Mouse (Mus musculus) limb, embryonic 13.5 days (tissue): ENCODE results near the gene Gimap4. TPM values are rescaled to one million over a fixed set of nuclear protein-coding genes. Genes with fewer than 3 reads are reported as not detected.
"Not testable (repeated sequence)": the region's sequence is repeated elsewhere in the genome, so short reads cannot be mapped to it uniquely, and the experiment has no call there.

Experiments
- ATAC-seq: fragments of 200-750 bp; cut with Nextera tagmentation; 2 replicates; pipeline ENCODE4 v1.8.0; 2017; ENCODE audit warnings: low read depth, moderate number of reproducible peaks, moderate TSS enrichment; ENCODE audit not compliant: low FRiP score
- H3K27ac ChIP-seq: fragments of 300-500 bp; sonication (generic); 2 replicates; pipeline ENCODE4 v1.5.1; 2015; ENCODE audit warnings: inconsistent platforms, mild to moderate bottlenecking, moderate library complexity
- H3K27me3 ChIP-seq: fragments of 300-500 bp; sonication (generic); 2 replicates; pipeline ENCODE4 v1.6.1; 2015; ENCODE audit warnings: mild to moderate bottlenecking, inconsistent platforms
- H3K36me3 ChIP-seq: fragments of 300-500 bp; sonication (generic); 2 replicates; pipeline ENCODE4 v1.6.1; 2015; ENCODE audit warnings: inconsistent platforms, mild to moderate bottlenecking, moderate library complexity
- H3K4me1 ChIP-seq: fragments of 300-500 bp; sonication (generic); 2 replicates; pipeline ENCODE4 v1.6.1; 2015; ENCODE audit warnings: inconsistent platforms
- H3K4me2 ChIP-seq: fragments of 300-500 bp; sonication (generic); replicated peaks from 2 replicates; pipeline ENCODE4 v1.6.1; 2015; ENCODE audit warnings: inconsistent platforms, mild to moderate bottlenecking, moderate library complexity
- H3K4me3 ChIP-seq: fragments of 300-500 bp; sonication (generic); 2 replicates; pipeline ENCODE4 v1.5.1; 2015; ENCODE audit warnings: moderate library complexity, mild to moderate bottlenecking, inconsistent platforms
- H3K9ac ChIP-seq: fragments of 300-500 bp; sonication (generic); 2 replicates; pipeline ENCODE4 v1.6.1; 2015; ENCODE audit warnings: mild to moderate bottlenecking, inconsistent platforms
- H3K9me3 ChIP-seq: fragments of 300-500 bp; sonication (generic); 2 replicates; pipeline ENCODE4 v1.6.1; 2016; ENCODE audit warnings: inconsistent platforms
- WGBS: fragments of 180-500 bp; shearing (Covaris S2); methylation state at CpG from one replicate; pipeline ENCODE4 v1.1.7; 2015; 5-methylcytosine and 5-hydroxymethylcytosine counted together
- polyA plus RNA-seq: library from polyadenylated mRNA; unstranded; fragments of >200 nt; fragmentation: Nextera tagmentation; extraction: Ambion mirVana; gene quantifications from 2 replicates; pipeline ENCODE4 v1.2.1, GENCODE M21; 2015

The Gimap4 gene
- polyA plus RNA-seq, 1 experiment from 2014 or later, result 12.5 TPM

GRCm38 (mm10) chr6:48677492-48678345 lies 6.6 kb upstream of the Gimap4 start:
- WGBS, result 85% methylated on average over 17 of the region's 17 CpGs
- no peak overlapping the region for H3K4me3 ChIP-seq
- H3K9ac ChIP-seq, result no peak overlapping the region
- no peak overlapping the region for H3K27ac ChIP-seq
- H3K27me3 ChIP-seq, result no peaks in the 10 kb centered on the region
- no peak for ATAC-seq
- H3K4me1 ChIP-seq, result no peaks in the 10 kb centered on the region
- H3K4me2 ChIP-seq, result no peak overlapping the region
- H3K9me3 ChIP-seq, result no peaks in the 10 kb centered on the region
- no peaks in the 10 kb centered on the region for H3K36me3 ChIP-seq

DNA sequence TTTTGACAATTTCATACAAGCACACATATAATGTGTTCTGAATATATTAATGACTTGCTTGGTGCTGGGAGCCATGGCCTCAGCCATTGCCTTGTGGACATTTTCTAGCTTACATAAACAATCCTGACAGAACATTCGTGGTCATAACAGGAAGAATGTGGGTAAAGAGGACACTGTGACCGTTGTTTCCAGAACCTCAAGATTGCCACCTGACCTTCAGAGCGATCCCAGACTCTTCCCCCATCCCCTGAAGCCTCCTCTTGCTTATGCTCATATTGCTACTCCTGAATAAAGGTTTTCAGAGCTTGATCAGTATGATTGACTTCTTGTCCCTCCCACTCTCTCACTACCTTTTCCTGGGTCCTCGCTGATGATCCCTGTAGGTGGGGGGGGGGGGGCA lies 6.0 kb upstream of the Gimap4 start:
- Histone ChIP-seq H3K4me1 (no peaks in the 10 kb centered on the region), H3K27me3 (no peaks in the 10 kb centered on the region), H3K4me3 (no peak overlapping the region), H3K27ac (no peak overlapping the region), H3K36me3 (no peaks in the 10 kb centered on the region), H3K4me2 (no peak overlapping the region), H3K9ac (no peak overlapping the region), H3K9me3 (no peaks in the 10 kb centered on the region)
- 81% methylated on average over 4 of the region's 4 CpGs for WGBS
- no peak for ATAC-seq

- no peak overlapping the region for H3K4me3 ChIP-seq
- H3K27me3 ChIP-seq, result no peaks in the 10 kb centered on the region
- H3K4me2 ChIP-seq, result no peak overlapping the region
- no peak for ATAC-seq
- no peaks in the 10 kb centered on the region for H3K4me1 ChIP-seq
- H3K9ac ChIP-seq, result no peak overlapping the region
- no peaks in the 10 kb centered on the region for H3K9me3 ChIP-seq
- WGBS, result 73% methylated on average over 6 of the region's 6 CpGs
- no peaks in the 10 kb centered on the region for H3K36me3 ChIP-seq
- H3K27ac ChIP-seq, result no peak overlapping the region
Measured at GRCm38 (mm10) chr6:48679701-48680100, 4.6 kb upstream of the Gimap4 start.

GRCm38 (mm10) chr6:48680421-48680820 lies 3.9 kb upstream of the Gimap4 start:
- Histone ChIP-seq H3K9ac (no peak overlapping the region), H3K27ac (no peak overlapping the region), H3K4me1 (no peaks in the 10 kb centered on the region), H3K4me3 (no peak overlapping the region), H3K9me3 (no peaks in the 10 kb centered on the region), H3K27me3 (no peaks in the 10 kb centered on the region), H3K4me2 (no peak overlapping the region), H3K36me3 (no peaks in the 10 kb centered on the region)
- WGBS, result 74% methylated on average over 5 of the region's 5 CpGs
- no peak for ATAC-seq

DNA sequence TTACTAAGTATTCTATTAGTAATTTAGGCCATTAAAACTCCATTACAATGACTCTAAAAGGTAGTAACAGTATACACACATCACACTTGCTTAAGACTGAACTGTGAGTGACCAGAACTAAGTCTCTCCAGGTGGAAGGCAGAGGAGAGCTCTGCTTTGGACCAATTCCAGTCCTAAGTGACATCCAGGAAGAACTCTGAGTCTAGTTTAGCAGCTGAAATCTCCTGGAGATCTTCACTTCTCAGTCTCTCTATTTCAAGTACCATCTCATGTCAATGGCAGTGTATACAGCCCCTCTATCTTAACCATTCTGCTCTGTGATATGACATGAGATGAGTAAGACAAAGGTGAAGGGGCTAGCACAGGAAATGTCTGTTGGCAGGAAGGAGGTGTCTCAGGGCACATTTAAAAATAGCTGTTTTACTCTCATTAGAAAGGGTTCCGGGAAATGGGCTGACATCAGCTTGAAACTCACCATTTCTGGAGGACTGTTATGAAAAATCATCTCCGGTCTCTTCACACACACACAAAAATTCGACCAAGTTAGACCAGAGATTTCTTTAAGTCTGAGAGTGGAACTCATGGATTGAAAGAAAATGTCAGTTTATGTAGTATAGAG lies 2.8 kb upstream of the Gimap4 start:
- no peaks in the 10 kb centered on the region for H3K9me3 ChIP-seq
- no peaks in the 10 kb centered on the region for H3K4me1 ChIP-seq
- H3K27me3 ChIP-seq, result no peaks in the 10 kb centered on the region
- no peak overlapping the region for H3K4me2 ChIP-seq
- no peak for ATAC-seq
- H3K4me3 ChIP-seq, result no peak overlapping the region
- 76% methylated on average over 3 of the region's 3 CpGs for WGBS
- H3K9ac ChIP-seq, result no peak overlapping the region
- H3K27ac ChIP-seq, result no peak overlapping the region
- H3K36me3 ChIP-seq, result no peaks in the 10 kb centered on the region

DNA sequence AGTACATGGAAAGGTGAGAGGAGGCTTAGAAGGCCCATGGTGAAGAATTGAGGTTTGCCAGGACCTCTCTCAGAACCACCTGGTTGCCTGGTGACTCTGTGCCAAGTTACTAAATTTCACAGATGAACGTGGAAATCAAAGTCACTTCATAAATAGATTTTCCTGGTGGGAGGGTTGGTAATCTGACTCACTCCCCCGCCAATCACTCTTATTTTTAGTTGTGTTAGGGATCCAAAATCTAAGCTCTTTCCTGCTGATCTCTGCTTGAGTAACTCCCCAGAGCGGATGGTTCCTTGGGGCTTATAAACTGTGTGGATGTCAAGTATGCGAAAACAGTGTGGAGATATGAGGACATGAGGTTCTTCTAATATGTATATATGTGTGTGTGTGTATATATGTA lies 2.1 kb upstream of the Gimap4 start:
- Histone ChIP-seq H3K4me2 (no peak overlapping the region), H3K27me3 (no peaks in the 10 kb centered on the region), H3K36me3 (no peaks in the 10 kb centered on the region), H3K9me3 (no peaks in the 10 kb centered on the region), H3K4me1 (no peaks in the 10 kb centered on the region), H3K4me3 (no peak overlapping the region), H3K9ac (no peak overlapping the region), H3K27ac (no peak overlapping the region)
- 86% methylated on average over 4 of the region's 4 CpGs for WGBS
- ATAC-seq, result no peak

GRCm38 (mm10) chr6:48683263-48683821 lies 1.0 kb upstream of the Gimap4 start:
- WGBS, result 90% methylated on average over 4 of the region's 4 CpGs
- not testable (repeated sequence) for H3K36me3 ChIP-seq, H3K9ac ChIP-seq, H3K27me3 ChIP-seq, H3K4me2 ChIP-seq, H3K27ac ChIP-seq, H3K4me3 ChIP-seq, H3K9me3 ChIP-seq, ATAC-seq, H3K4me1 ChIP-seq

DNA sequence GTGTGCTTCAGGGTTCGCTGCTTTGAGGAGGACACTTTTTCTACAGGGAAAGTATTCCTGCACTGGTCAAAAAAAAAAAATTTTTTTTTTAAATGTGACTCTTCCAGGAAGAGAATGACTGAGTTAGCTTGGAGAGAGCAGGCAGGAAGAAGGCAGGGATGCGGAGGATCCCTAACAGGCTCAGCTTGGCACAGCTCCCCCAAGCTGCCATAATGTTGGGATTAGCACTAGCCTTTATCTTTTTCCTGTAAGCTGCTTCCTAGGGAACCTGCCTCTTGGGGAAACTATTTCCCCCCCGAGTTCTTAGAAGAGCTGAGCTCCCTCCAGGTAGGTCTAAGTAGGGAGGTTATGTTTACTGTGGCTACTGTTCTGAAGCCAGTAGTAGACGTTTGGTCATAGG lies 457 bp downstream of the Gimap4 start:
- Histone ChIP-seq H3K27me3 (no peaks in the 10 kb centered on the region), H3K36me3 (no peaks in the 10 kb centered on the region), H3K9ac (no peak overlapping the region), H3K4me1 (no peaks in the 10 kb centered on the region), H3K27ac (no peak overlapping the region), H3K9me3 (no peaks in the 10 kb centered on the region), H3K4me2 (no peak overlapping the region), H3K4me3 (no peak overlapping the region)
- 61% methylated on average over 4 of the region's 4 CpGs for WGBS
- ATAC-seq, result no peak

GRCm38 (mm10) chr6:48685251-48685650 lies 902 bp downstream of the Gimap4 start:
- Histone ChIP-seq H3K27ac (no peak overlapping the region), H3K9me3 (no peaks in the 10 kb centered on the region), H3K4me2 (no peak overlapping the region), H3K36me3 (no peaks in the 10 kb centered on the region), H3K9ac (no peak overlapping the region), H3K27me3 (no peaks in the 10 kb centered on the region), H3K4me1 (no peaks in the 10 kb centered on the region), H3K4me3 (no peak overlapping the region)
- WGBS, result 76% methylated on average over 2 of the region's 2 CpGs
- no peak for ATAC-seq

- Histone ChIP-seq H3K4me3 (no peak overlapping the region), H3K27me3 (no peaks in the 10 kb centered on the region), H3K36me3 (no peaks in the 10 kb centered on the region), H3K9me3 (no peaks in the 10 kb centered on the region), H3K4me2 (no peak overlapping the region), H3K9ac (no peak overlapping the region), H3K4me1 (no peaks in the 10 kb centered on the region), H3K27ac (no peak overlapping the region)
- no peak for ATAC-seq
- WGBS, result 83% methylated on average over 7 of the region's 7 CpGs
Measured at GRCm38 (mm10) chr6:48685694-48686665, 1.6 kb downstream of the Gimap4 start.

GRCm38 (mm10) chr6:48687077-48687476 lies 2.7 kb downstream of the Gimap4 start:
- no peak for ATAC-seq
- Histone ChIP-seq H3K4me1 (no peaks in the 10 kb centered on the region), H3K4me3 (no peak overlapping the region), H3K9me3 (no peaks in the 10 kb centered on the region), H3K27ac (no peak overlapping the region), H3K36me3 (no peaks in the 10 kb centered on the region), H3K4me2 (no peak overlapping the region), H3K9ac (no peak overlapping the region), H3K27me3 (no peaks in the 10 kb centered on the region)
- WGBS, result 56% methylated on average over 2 of the region's 2 CpGs

DNA sequence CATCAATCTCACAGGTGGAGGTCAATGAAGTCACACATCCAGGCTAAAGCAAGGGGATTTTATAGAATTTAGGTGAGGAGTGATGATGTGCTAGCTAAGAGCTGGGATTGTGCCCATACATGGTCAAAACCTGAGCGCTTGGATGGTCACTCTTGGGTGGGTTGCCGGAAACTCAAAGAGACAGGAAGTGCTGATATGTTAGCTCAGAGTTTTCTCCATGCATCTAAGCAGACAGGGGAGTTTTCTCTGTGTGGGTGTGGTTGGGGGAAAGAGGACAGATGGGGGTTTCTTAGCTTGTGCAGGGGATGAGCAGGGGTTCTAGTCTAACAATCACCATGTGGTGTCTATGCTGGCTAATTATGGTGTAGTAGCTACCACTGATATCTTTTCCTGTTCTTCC lies 5.0 kb downstream of the Gimap4 start:
- 81% methylated on average over 2 of the region's 2 CpGs for WGBS
- H3K4me2 ChIP-seq, result no peak overlapping the region

More for the DNA sequence above, 5.0 kb downstream of the Gimap4 start:
- H3K9me3 ChIP-seq, result no peaks in the 10 kb centered on the region
- ATAC-seq, result no peak
- no peaks in the 10 kb centered on the region for H3K4me1 ChIP-seq
- H3K27ac ChIP-seq, result no peak overlapping the region
- no peak overlapping the region for H3K9ac ChIP-seq
- no peaks in the 10 kb centered on the region for H3K36me3 ChIP-seq
- no peak overlapping the region for H3K4me3 ChIP-seq
- H3K27me3 ChIP-seq, result no peaks in the 10 kb centered on the region
